Mouse (Mus musculus): Measurements from ENCODE around the gene 1110017D15Rik.

DNA sequence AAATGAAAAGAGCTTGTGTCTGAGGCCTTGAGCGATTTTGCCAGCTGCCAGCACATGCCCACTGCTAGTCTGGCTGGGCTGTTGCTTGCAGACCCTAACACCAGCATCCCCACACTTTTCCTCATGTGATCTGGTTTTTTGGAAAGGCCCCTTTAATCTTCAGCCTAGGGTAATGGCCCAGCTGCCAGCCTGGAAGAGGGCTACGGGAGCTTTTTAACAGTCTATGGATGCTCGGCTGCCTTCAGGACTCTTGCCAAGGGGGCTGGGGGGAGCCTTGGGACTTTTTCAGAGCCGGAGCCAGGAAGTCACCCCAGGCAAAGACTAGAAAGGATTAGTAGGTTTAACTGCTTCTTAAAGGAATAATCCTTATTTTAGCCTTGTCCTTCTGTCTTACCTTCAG, 3.8 kb downstream of the 1110017D15Rik start:
- no peak for TF ChIP-seq CTCF (IDR thresholded peaks at IDR 0.05; ENCODE audit: control insufficient read depth, insufficient read depth, low read length)
- TF ChIP-seq POLR2A (IDR thresholded peaks at IDR 0.05; ENCODE audit: borderline replicate concordance, control insufficient read depth, low read depth, low read length) = no peak
